Mouse (Mus musculus): ENCODE results near the gene Efcab1. TPM values are rescaled to one million over a fixed set of nuclear protein-coding genes. Genes with fewer than 3 reads are reported as not detected.
"Not testable (repeated sequence)": the region's sequence is repeated elsewhere in the genome, so short reads cannot be mapped to it uniquely, and the experiment has no call there.

Efcab1 gene
- total and polyA plus RNA-seq, 2 experiments from 2014 or later = 14.9 to 24.5 TPM

DNA sequence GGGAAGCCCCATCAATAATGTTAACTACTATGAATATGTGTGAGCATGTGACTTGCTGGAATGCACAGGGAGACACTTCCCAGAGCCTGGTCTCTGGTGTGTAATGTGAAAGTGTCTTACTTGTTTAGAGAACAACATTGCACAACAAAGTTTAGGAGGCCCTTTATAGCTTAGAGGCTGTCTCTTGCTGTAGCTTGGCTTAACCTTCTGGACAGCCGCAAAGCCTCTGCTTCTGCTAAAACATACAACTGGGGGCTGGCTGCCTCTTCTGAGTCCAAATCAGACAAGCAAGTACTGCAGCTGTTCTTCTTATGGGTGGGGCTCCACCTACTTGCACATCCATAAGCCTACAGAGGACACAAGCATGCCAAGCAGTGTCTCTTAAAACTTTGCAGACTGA, 11.7 kb upstream of the Efcab1 start:
- 93% methylated on average over 1 of the region's 1 CpGs for WGBS
- H3K4me3 ChIP-seq (ENCODE audit: low read depth, low read length) = no peak overlapping the region
- no peak for TF ChIP-seq CTCF (IDR thresholded peaks at IDR 0.05)
- no peaks in the 10 kb centered on the region for H3K27me3 ChIP-seq (ENCODE audit: insufficient read depth, low read length)
- DNase-seq (ENCODE audit: low spot score) (no peak), ATAC-seq (ENCODE audit: low FRiP score) (no peak)
- no peak overlapping the region for H3K9ac ChIP-seq (replicated peaks; ENCODE audit: low read length, poor library complexity, severe bottlenecking)
- H3K4me1 ChIP-seq (ENCODE audit: insufficient read depth, low read length) = no peaks in the 10 kb centered on the region
- no peak overlapping the region for H3K4me2 ChIP-seq (ENCODE audit: low read depth, low read length, poor library complexity, severe bottlenecking)
- H3K36me3 ChIP-seq (ENCODE audit: insufficient read depth, low read length) = no peaks in the 10 kb centered on the region
- H3K9me3 ChIP-seq (ENCODE audit: low read length) = no peaks in the 10 kb centered on the region
- no peak overlapping the region for H3K27ac ChIP-seq (ENCODE audit: low read depth, low read length)

DNA sequence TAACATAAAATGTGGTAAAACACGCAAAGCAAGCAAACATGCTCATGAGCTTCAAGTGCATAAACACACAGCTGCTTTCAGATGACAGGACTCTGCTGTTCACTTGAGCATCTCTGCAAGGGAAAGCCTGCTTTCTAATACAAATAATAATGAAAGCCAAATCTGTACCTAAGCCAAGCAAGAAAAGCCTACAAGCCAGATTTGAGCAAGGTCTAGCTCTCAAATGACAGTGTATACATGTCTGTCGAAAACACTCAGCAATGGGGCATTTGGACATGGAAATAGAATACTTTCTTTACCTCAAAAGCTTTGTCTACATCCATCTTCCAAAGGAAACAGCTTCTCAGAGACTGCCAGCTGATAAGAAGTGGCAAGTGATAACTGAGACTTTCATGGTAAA, 10.9 kb upstream of the Efcab1 start:
- TF ChIP-seq CTCF (IDR thresholded peaks at IDR 0.05) = no peak

DNA sequence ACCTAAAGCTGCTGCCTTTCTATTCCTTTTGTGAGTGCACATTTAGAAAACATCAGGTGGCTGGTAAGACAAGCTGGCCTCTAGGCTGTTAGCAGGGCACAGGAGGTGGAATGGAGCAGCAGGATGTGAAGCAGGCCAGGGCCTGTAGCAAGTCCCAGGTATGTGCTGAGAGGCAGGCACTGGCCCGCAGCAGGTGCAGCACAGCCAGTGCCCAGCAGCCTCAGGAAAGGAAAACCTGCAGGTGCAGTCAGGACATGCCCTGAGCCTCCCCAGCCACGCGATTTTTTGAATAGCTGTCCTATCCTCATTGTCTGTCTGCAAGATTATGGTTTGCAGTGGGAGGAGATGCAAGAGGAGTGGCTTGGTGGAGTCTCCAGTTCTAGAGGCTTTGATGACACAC, 24.3 kb downstream of the Efcab1 start:
- H3K4me3 ChIP-seq (ENCODE audit: low read depth, low read length); DNase-seq (ENCODE audit: low spot score); H3K9me3 ChIP-seq (ENCODE audit: low read length); ATAC-seq (ENCODE audit: low FRiP score); H3K36me3 ChIP-seq (ENCODE audit: insufficient read depth, low read length); H3K27me3 ChIP-seq (ENCODE audit: insufficient read depth, low read length); H3K9ac ChIP-seq (replicated peaks; ENCODE audit: low read length, poor library complexity, severe bottlenecking); H3K4me2 ChIP-seq (ENCODE audit: low read depth, low read length, poor library complexity, severe bottlenecking); H3K27ac ChIP-seq (ENCODE audit: low read depth, low read length); H3K4me1 ChIP-seq (ENCODE audit: insufficient read depth, low read length): not testable (repeated sequence)
- 64% methylated on average over 3 of the region's 3 CpGs for WGBS

More for the DNA sequence above, 10.9 kb upstream of the Efcab1 start:
- 87% methylated on average over 2 of the region's 2 CpGs for WGBS
- H3K36me3 ChIP-seq (ENCODE audit: insufficient read depth, low read length) = no peaks in the 10 kb centered on the region
- DNase-seq (ENCODE audit: low spot score) = no peak
- no peak overlapping the region for H3K4me3 ChIP-seq (ENCODE audit: low read depth, low read length)
- H3K9me3 ChIP-seq (ENCODE audit: low read length) = no peaks in the 10 kb centered on the region
- no peaks in the 10 kb centered on the region for H3K27me3 ChIP-seq (ENCODE audit: insufficient read depth, low read length)
- no peak overlapping the region for H3K27ac ChIP-seq (ENCODE audit: low read depth, low read length)
- no peaks in the 10 kb centered on the region for H3K4me1 ChIP-seq (ENCODE audit: insufficient read depth, low read length)
- no peak for ATAC-seq (ENCODE audit: low FRiP score)
- H3K4me2 ChIP-seq (ENCODE audit: low read depth, low read length, poor library complexity, severe bottlenecking) = no peak overlapping the region
- H3K9ac ChIP-seq (replicated peaks; ENCODE audit: low read length, poor library complexity, severe bottlenecking) = no peak overlapping the region

DNA sequence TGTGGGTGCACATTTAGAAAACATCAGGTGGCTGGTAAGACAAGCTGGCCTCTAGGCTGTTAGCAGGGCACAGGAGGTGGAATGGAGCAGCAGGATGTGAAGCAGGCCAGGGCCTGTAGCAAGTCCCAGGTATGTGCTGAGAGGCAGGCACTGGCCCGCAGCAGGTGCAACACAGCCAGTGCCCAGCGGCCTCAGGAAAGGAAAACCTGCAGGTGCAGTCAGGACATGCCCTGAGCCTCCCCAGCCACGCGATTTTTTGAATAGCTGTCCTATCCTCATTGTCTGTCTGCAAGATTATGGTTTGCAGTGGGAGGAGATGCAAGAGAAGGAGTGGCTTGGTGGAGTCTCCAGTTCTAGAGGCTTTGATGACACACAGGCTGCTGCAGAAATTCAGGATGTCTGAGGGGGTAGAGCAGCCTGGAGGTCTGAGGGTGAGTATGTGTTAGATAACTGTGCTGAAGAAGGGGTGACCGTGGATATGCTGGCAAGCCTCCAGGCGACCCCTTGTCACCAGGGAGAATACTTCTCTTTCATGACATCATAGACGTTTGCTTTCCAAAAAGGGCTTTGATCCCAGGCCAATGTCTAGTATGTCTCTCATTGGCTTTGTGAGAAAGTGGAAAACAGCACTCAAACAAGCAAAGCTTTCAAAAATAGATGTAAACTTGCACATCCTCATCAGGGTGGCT, 30.2 kb downstream of the Efcab1 start:
- H3K4me1 ChIP-seq (ENCODE audit: insufficient read depth, low read length); H3K27ac ChIP-seq (ENCODE audit: low read depth, low read length); H3K4me2 ChIP-seq (ENCODE audit: low read depth, low read length, poor library complexity, severe bottlenecking); H3K9ac ChIP-seq (replicated peaks; ENCODE audit: low read length, poor library complexity, severe bottlenecking); ATAC-seq (ENCODE audit: low FRiP score); H3K27me3 ChIP-seq (ENCODE audit: insufficient read depth, low read length); H3K9me3 ChIP-seq (ENCODE audit: low read length); H3K4me3 ChIP-seq (ENCODE audit: low read depth, low read length); H3K36me3 ChIP-seq (ENCODE audit: insufficient read depth, low read length): not testable (repeated sequence)
- WGBS = 63% methylated on average over 7 of the region's 7 CpGs
- peak; percentile 2 for DNase-seq (ENCODE audit: low spot score)

DNA sequence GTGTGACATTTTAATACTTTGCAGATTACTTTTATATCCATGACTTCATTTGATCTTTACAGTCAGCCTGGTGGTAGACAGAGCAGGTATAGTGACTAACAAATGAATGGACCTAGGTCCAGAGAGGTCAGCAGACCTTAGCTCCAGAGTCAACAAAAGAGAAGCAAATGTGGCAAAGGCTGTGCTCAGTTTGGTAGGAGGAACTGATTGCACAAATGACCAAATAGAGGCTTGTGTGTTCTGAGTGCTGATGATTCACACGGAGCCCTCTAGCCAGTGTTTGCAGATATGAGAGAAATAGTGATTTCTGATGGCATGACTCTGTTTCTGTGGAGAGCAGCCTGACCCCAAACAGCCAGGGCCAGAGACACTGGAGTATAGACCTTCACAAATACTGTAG, 33.1 kb downstream of the Efcab1 start:
- H3K4me1 ChIP-seq (ENCODE audit: insufficient read depth, low read length) = no peaks in the 10 kb centered on the region
- no peaks in the 10 kb centered on the region for H3K27me3 ChIP-seq (ENCODE audit: insufficient read depth, low read length)
- no peak for ATAC-seq (ENCODE audit: low FRiP score)
- H3K4me3 ChIP-seq (ENCODE audit: low read depth, low read length) = no peak overlapping the region
- no peak overlapping the region for H3K4me2 ChIP-seq (ENCODE audit: low read depth, low read length, poor library complexity, severe bottlenecking)
- WGBS = 80% methylated on average over 1 of the region's 1 CpGs
- no peaks in the 10 kb centered on the region for H3K36me3 ChIP-seq (ENCODE audit: insufficient read depth, low read length)
- DNase-seq (ENCODE audit: low spot score) = no peak
- no peaks in the 10 kb centered on the region for H3K9me3 ChIP-seq (ENCODE audit: low read length)
- H3K9ac ChIP-seq (replicated peaks; ENCODE audit: low read length, poor library complexity, severe bottlenecking) = no peak overlapping the region
- H3K27ac ChIP-seq (ENCODE audit: low read depth, low read length) = no peak overlapping the region
- TF ChIP-seq CTCF (IDR thresholded peaks at IDR 0.05) = no peak

DNA sequence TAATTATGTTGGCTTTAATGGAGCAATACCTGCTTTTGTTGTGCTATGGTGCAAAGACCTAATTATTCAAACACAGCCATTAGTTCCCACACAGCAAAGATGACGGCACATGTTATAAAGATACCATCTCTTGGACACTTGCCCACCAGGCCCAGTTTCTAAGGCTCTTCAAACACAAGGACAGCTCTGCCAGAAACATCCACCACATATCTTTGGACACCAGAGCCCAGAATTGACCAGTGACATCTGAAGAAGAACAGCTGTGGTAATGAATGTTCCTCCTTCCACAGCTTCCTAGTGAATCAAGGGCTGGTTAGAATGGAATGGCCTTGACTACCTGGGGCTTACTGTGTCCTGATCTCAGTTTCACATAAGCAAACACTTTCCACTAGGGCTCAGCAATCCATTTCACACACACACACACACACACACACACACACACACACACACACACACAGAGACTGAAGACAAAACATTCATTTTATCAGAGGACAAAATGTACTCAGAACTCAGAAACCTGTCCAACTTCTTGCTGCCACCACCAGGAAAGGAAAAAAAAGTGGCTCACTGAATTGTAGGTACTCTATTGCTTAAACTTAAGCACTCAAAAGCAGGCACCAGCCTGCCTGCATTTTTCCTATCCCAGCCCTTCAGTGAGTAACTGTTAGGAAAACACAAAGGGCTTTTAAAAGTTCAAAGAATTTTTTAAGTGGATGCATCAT, 33.7 kb downstream of the Efcab1 start:
- H3K4me3 ChIP-seq (ENCODE audit: low read depth, low read length) = no peak overlapping the region
- H3K4me2 ChIP-seq (ENCODE audit: low read depth, low read length, poor library complexity, severe bottlenecking) = no peak overlapping the region
- no peaks in the 10 kb centered on the region for H3K4me1 ChIP-seq (ENCODE audit: insufficient read depth, low read length)
- ATAC-seq (ENCODE audit: low FRiP score) = no peak
- H3K9me3 ChIP-seq (ENCODE audit: low read length) = no peaks in the 10 kb centered on the region
- H3K27ac ChIP-seq (ENCODE audit: low read depth, low read length) = no peak overlapping the region
- 72% methylated on average over 1 of the region's 1 CpGs for WGBS
- no peak overlapping the region for H3K9ac ChIP-seq (replicated peaks; ENCODE audit: low read length, poor library complexity, severe bottlenecking)
- H3K36me3 ChIP-seq (ENCODE audit: insufficient read depth, low read length) = no peaks in the 10 kb centered on the region
- H3K27me3 ChIP-seq (ENCODE audit: insufficient read depth, low read length) = no peaks in the 10 kb centered on the region
- DNase-seq (ENCODE audit: low spot score) = no peak
- no peak for TF ChIP-seq CTCF (IDR thresholded peaks at IDR 0.05)
